Mouse (Mus musculus) embryonic facial prominence, embryonic 15.5 days (tissue): ENCODE measurements around the gene Prkag2. TPM values are rescaled to one million over a fixed set of nuclear protein-coding genes. Genes with fewer than 3 reads are reported as not detected.

Experiments
- ATAC-seq: fragments of 200-750 bp; cut with Nextera tagmentation; 2 replicates; pipeline ENCODE4 v1.8.0; 2017; ENCODE audit warnings: low read depth, moderate TSS enrichment; ENCODE audit not compliant: insufficient number of reproducible peaks, low FRiP score, low TSS enrichment
- H3K27ac ChIP-seq: fragments of 300-500 bp; sonication (generic); replicated peaks from 2 replicates; pipeline ENCODE4 v1.5.1; 2015; ENCODE audit warnings: mild to moderate bottlenecking, inconsistent platforms
- H3K27me3 ChIP-seq: fragments of 300-500 bp; sonication (generic); 2 replicates; pipeline ENCODE4 v1.6.1; 2015; ENCODE audit warnings: inconsistent platforms
- H3K36me3 ChIP-seq: fragments of 300-500 bp; sonication (generic); 2 replicates; pipeline ENCODE4 v1.6.1; 2015; ENCODE audit warnings: mild to moderate bottlenecking, inconsistent platforms
- H3K4me1 ChIP-seq: fragments of 300-500 bp; sonication (generic); 2 replicates; pipeline ENCODE4 v1.6.1; 2015; ENCODE audit warnings: inconsistent platforms
- H3K4me2 ChIP-seq: fragments of 300-500 bp; sonication (generic); replicated peaks from 2 replicates; pipeline ENCODE4 v1.6.1; 2015; ENCODE audit warnings: mild to moderate bottlenecking, inconsistent platforms
- H3K4me3 ChIP-seq: fragments of 300-500 bp; sonication (generic); replicated peaks from 2 replicates; pipeline ENCODE4 v1.5.1; 2015; ENCODE audit warnings: mild to moderate bottlenecking, inconsistent platforms
- H3K9ac ChIP-seq: fragments of 300-500 bp; sonication (generic); 2 replicates; pipeline ENCODE4 v1.6.1; 2015; ENCODE audit warnings: inconsistent platforms
- H3K9me3 ChIP-seq: fragments of 300-500 bp; sonication (generic); replicated peaks from 2 replicates; pipeline ENCODE4 v1.6.1; 2016; ENCODE audit warnings: inconsistent platforms
- WGBS: fragments of 180-500 bp; shearing (Covaris S2); methylation state at CpG from one replicate; pipeline ENCODE4 v1.1.7; 2015; 5-methylcytosine and 5-hydroxymethylcytosine counted together
- polyA plus RNA-seq: library from polyadenylated mRNA; unstranded; fragments of >200 nt; fragmentation: Nextera tagmentation; extraction: Ambion mirVana; gene quantifications from 2 replicates; pipeline ENCODE4 v1.2.1, GENCODE M21; 2015

Prkag2 gene
- polyA plus RNA-seq, 1 experiment from 2014 or later = 25.0 TPM

GRCm38 (mm10) chr5:24908141-24908819 is 192.2 kb downstream of the Prkag2 start:
- H3K27me3 ChIP-seq = no peaks in the 10 kb centered on the region
- no peaks in the 10 kb centered on the region for H3K9me3 ChIP-seq
- H3K4me2 ChIP-seq = peak overlapping the region; percentile 89
- H3K36me3 ChIP-seq = no peaks in the 10 kb centered on the region
- peak overlapping the region; percentile 84 for H3K4me3 ChIP-seq
- H3K9ac ChIP-seq = peak overlapping the region; percentile 79
- WGBS = under 1% methylated on average over 52 of the region's 87 CpGs
- peak overlapping the region; percentile 93 for H3K27ac ChIP-seq
- peak; percentile 88 for ATAC-seq
- H3K4me1 ChIP-seq = peaks cover 18% of the 10 kb centered on the region

GRCm38 (mm10) chr5:24907737-24908136 is 192.7 kb downstream of the Prkag2 start:
- Histone ChIP-seq H3K9me3 (no peaks in the 10 kb centered on the region), H3K4me1 (peaks cover 18% of the 10 kb centered on the region), H3K36me3 (no peaks in the 10 kb centered on the region), H3K27me3 (no peaks in the 10 kb centered on the region), H3K4me2 (peak overlapping the region; percentile 89), H3K4me3 (peak overlapping the region; percentile 84), H3K27ac (peak overlapping the region; percentile 93), H3K9ac (peak overlapping the region; percentile 79)
- peak; percentile 16; the same call in 1 of the 2 replicates for ATAC-seq
- 0% methylated on average over 26 of the region's 26 CpGs for WGBS

- peaks cover 18% of the 10 kb centered on the region for H3K4me1 ChIP-seq
- no peaks in the 10 kb centered on the region for H3K9me3 ChIP-seq
- ATAC-seq = no peak
- 56% methylated on average over 9 of the region's 9 CpGs for WGBS
- H3K4me3 ChIP-seq = 0 out of 2 replicates have a peak overlapping the region, but pooled peaks have one; percentile 84
- H3K36me3 ChIP-seq = no peaks in the 10 kb centered on the region
- H3K27ac ChIP-seq = no peak overlapping the region
- no peak overlapping the region for H3K4me2 ChIP-seq
- H3K9ac ChIP-seq = no peak overlapping the region
- no peaks in the 10 kb centered on the region for H3K27me3 ChIP-seq
Measured at GRCm38 (mm10) chr5:24906844-24907243, 193.6 kb downstream of the Prkag2 start.

GRCm38 (mm10) chr5:24904941-24905340 is 195.5 kb downstream of the Prkag2 start:
- H3K27ac ChIP-seq = no peak overlapping the region
- no peak for ATAC-seq
- no peak overlapping the region for H3K4me2 ChIP-seq
- 76% methylated on average over 9 of the region's 9 CpGs for WGBS
- H3K36me3 ChIP-seq = no peaks in the 10 kb centered on the region
- no peak overlapping the region for H3K9ac ChIP-seq
- no peaks in the 10 kb centered on the region for H3K27me3 ChIP-seq
- no peaks in the 10 kb centered on the region for H3K9me3 ChIP-seq
- no peak overlapping the region for H3K4me3 ChIP-seq
- H3K4me1 ChIP-seq = peaks cover 18% of the 10 kb centered on the region

- no peaks in the 10 kb centered on the region for H3K27me3 ChIP-seq
- H3K9me3 ChIP-seq = no peaks in the 10 kb centered on the region
- no peak overlapping the region for H3K4me2 ChIP-seq
- H3K36me3 ChIP-seq = no peaks in the 10 kb centered on the region
- 90% methylated on average over 8 of the region's 8 CpGs for WGBS
- no peak overlapping the region for H3K27ac ChIP-seq
- peaks cover 18% of the 10 kb centered on the region for H3K4me1 ChIP-seq
- H3K9ac ChIP-seq = no peak overlapping the region
- no peak overlapping the region for H3K4me3 ChIP-seq
- no peak for ATAC-seq
Measured at GRCm38 (mm10) chr5:24904423-24904822, 196.0 kb downstream of the Prkag2 start.

- Histone ChIP-seq H3K9me3 (no peaks in the 10 kb centered on the region), H3K27ac (no peak overlapping the region), H3K4me3 (no peak overlapping the region), H3K27me3 (no peaks in the 10 kb centered on the region), H3K9ac (no peak overlapping the region), H3K4me2 (no peak overlapping the region), H3K4me1 (peaks cover 18% of the 10 kb centered on the region), H3K36me3 (no peaks in the 10 kb centered on the region)
- no peak for ATAC-seq
- 82% methylated on average over 4 of the region's 4 CpGs for WGBS
Measured at GRCm38 (mm10) chr5:24904001-24904400, 196.4 kb downstream of the Prkag2 start.

DNA sequence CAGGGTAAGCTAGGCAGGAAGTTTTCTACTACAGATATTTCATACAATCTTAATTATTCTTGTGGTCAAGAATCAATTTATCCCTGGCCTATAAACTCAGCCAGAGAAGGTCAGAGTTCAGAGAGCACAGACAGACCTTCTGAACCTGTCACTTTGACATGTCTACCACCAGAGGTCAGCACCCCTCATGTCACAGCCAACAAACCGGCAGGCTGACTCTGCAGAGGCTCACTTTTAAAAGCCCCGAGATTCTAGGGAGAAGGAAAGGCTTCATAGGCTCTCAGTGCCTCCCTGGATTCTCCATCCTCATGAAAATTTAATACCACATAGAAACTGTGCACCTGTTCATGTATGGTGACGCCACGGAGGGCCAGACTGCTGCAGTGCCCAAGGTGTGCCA is 197.6 kb downstream of the Prkag2 start:
- Histone ChIP-seq H3K27ac (no peak overlapping the region), H3K4me2 (no peak overlapping the region), H3K4me1 (peaks cover 18% of the 10 kb centered on the region), H3K9me3 (no peaks in the 10 kb centered on the region), H3K36me3 (no peaks in the 10 kb centered on the region), H3K27me3 (no peaks in the 10 kb centered on the region), H3K4me3 (no peak overlapping the region), H3K9ac (no peak overlapping the region)
- 32% methylated on average over 4 of the region's 4 CpGs for WGBS
- ATAC-seq = no peak

GRCm38 (mm10) chr5:24895606-24896005 is 204.8 kb downstream of the Prkag2 start:
- H3K4me1 ChIP-seq = no peaks in the 10 kb centered on the region

GRCm38 (mm10) chr5:24894814-24895213 is 205.6 kb downstream of the Prkag2 start:
- H3K4me2 ChIP-seq = no peak overlapping the region
- WGBS = 48% methylated on average over 1 of the region's 1 CpGs
- H3K9me3 ChIP-seq = no peaks in the 10 kb centered on the region
- H3K27me3 ChIP-seq = no peaks in the 10 kb centered on the region
- no peak for ATAC-seq
- no peaks in the 10 kb centered on the region for H3K4me1 ChIP-seq
- no peak overlapping the region for H3K9ac ChIP-seq
- no peak overlapping the region for H3K4me3 ChIP-seq
- H3K27ac ChIP-seq = no peak overlapping the region
- H3K36me3 ChIP-seq = no peaks in the 10 kb centered on the region

More at GRCm38 (mm10) chr5:24895606-24896005, 204.8 kb downstream of the Prkag2 start:
- 82% methylated on average over 4 of the region's 4 CpGs for WGBS
- H3K4me2 ChIP-seq = no peak overlapping the region
- no peaks in the 10 kb centered on the region for H3K9me3 ChIP-seq
- H3K9ac ChIP-seq = no peak overlapping the region
- no peaks in the 10 kb centered on the region for H3K27me3 ChIP-seq
- H3K27ac ChIP-seq = no peak overlapping the region
- no peak for ATAC-seq
- H3K4me3 ChIP-seq = no peak overlapping the region
- H3K36me3 ChIP-seq = no peaks in the 10 kb centered on the region

DNA sequence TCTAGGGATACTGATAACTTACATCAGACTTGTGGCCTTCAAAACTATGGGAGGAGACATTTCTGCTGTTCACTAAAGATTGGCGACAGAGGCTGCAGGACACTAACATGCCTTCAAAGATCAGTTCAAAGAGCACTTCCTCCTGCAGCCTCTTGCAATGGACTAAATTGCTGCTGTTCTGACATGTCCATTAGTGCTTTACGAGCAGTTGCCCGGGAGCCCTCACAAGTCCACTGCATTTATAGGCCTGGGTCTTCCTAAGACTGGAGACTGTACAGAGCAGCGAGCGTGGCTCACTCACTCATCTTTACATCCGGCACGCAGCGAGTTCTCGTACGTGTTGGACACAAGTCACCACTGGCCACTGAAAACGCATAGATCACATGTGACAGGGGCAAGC is 208.0 kb downstream of the Prkag2 start:
- Histone ChIP-seq H3K9me3 (no peaks in the 10 kb centered on the region), H3K9ac (no peak overlapping the region), H3K36me3 (0 out of 2 replicates have a peak, but pooled peaks cover 2% of the 10 kb centered on the region), H3K27ac (no peak overlapping the region), H3K4me2 (no peak overlapping the region), H3K4me1 (no peaks in the 10 kb centered on the region), H3K4me3 (no peak overlapping the region), H3K27me3 (no peaks in the 10 kb centered on the region)
- WGBS = 85% methylated on average over 11 of the region's 11 CpGs
- ATAC-seq = no peak

DNA sequence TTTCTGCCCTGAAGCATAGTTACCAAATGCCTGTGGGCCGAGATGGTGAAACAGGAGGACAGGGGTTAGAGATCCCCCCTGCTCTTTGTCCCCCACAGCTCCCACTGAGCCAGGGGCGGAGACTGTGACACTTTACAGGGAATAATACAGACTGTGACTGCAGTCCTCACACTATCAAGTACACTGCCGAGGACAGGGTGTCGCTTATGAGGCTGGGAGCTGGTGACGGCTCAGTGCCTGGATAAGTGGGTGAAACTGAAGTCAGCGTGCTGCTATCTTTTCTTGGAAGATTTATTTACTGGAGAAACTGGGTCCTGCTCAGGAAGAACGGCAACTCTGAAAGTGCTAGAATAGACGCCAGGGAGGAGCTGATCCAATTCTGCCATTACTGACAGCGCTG is 210.6 kb downstream of the Prkag2 start:
- Histone ChIP-seq H3K36me3 (peaks cover 21% of the 10 kb centered on the region; the same call in 1 of the 2 replicates), H3K4me2 (no peak overlapping the region), H3K4me3 (no peak overlapping the region), H3K9ac (no peak overlapping the region), H3K9me3 (no peaks in the 10 kb centered on the region), H3K27me3 (no peaks in the 10 kb centered on the region), H3K27ac (no peak overlapping the region), H3K4me1 (no peaks in the 10 kb centered on the region)
- ATAC-seq = no peak
- 73% methylated on average over 9 of the region's 9 CpGs for whole genome bisulfite sequencing
